Mouse (Mus musculus): ENCODE measurements around the gene Exoc4.

The Exoc4 gene

GRCm38 (mm10) chr6:33930087-33930945, 681.4 kb downstream of the Exoc4 start:
- no peak for DNase-seq (ENCODE audit: low read depth, low spot score)

DNA sequence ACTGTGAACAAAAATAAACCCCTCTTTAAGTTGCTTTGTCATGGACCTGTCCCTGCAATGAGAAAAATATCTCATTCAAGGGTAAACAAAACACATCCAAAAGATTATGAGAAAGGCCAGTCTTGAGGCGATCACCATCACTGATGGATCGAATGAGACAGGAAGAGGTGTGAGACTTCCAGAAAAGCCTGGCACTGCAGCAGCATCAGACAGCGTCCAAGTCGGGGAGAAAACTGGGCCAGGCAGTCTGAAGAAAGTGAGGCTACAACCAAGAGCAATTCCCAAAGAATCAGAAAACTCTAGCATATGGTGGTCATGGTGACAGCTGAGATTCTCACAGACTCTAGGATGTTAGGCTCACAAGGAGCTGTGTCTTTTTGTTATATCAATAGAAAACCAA, 689.0 kb downstream of the Exoc4 start:
- DNase-seq (ENCODE audit: low read depth, low spot score) = no peak

DNA sequence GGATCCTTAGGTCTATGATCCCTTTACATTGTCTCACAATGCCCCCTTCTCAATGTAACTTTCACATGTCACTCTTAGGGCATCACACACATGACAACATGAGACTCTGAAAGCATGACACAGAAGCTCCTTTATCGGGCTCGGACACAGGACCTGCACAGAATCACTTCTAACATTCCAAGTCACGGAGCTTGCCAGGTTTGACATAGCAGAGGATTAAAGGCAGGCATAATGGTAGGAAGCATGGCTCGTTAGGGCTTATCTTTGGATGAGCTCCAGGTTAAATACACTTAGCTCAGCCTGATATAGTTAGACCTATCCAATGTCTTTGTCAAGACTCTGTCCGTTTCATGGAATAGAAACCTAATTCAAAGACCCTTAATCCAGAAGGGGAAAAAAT, 690.3 kb downstream of the Exoc4 start:
- DNase-seq (ENCODE audit: low read depth, low spot score) = no peak

- DNase-seq (ENCODE audit: low read depth, low spot score) = no peak
Observed at GRCm38 (mm10) chr6:33946911-33947489, 698.1 kb downstream of the Exoc4 start.

DNA sequence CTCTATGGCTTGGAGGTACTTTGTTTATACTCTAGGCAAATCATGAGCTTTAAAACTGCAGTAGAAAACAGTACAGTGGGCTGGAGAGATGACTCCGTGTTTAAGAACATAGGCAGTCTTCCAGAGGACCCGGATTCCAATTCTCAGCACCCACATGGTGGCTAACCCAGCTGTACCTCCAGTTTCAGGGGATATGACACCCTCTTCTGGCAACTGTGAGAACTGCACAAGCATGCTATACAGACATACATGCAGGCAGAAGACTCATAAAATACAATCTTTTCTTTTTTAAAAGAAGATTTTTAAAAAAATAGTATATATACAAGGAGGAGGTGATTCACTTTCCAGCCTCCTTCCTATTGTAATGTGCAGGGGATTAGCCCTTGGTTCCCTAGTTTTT, 701.2 kb downstream of the Exoc4 start:
- no peak for DNase-seq (ENCODE audit: low read depth, low spot score)

DNA sequence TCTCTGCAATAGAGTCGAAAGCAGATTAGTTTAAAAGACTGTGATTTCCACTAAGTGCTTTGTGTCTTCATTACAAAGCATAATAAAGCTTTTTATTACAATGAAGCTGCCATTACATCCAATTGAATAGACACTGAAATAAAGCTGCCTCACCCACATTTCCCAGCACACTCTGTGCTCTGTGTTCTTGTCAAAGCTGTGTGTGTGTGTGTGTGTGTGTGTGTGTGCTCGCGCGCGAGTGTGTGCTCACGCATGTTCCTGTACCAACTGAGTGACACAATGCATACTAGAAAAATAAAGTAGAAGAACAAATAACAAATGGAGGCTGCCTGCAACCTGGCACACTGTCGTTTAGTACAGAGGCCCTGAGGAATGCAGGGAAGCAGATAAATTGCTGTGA, 706.6 kb downstream of the Exoc4 start:
- DNase-seq (ENCODE audit: low read depth, low spot score) = no peak

DNA sequence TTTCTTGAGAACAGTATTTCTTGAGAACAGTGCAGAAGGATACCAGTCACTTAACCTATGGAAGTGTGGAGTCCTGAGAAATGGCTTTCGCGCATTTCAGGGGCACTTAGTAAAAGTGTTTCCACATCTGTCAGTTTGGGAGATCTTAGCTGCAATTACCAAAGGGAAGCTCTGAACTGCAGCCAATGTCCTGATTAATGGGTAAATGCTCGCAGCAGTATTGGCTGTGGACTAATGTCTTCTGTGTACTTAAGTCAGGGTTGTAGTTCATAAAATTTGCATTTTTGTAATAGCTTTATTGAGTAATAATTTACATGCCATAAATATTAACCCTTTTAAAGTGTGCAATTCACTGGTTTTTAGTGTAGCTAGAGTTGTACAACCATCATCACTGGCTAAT, 709.4 kb downstream of the Exoc4 start:
- DNase-seq (ENCODE audit: low read depth, low spot score) = no peak

DNA sequence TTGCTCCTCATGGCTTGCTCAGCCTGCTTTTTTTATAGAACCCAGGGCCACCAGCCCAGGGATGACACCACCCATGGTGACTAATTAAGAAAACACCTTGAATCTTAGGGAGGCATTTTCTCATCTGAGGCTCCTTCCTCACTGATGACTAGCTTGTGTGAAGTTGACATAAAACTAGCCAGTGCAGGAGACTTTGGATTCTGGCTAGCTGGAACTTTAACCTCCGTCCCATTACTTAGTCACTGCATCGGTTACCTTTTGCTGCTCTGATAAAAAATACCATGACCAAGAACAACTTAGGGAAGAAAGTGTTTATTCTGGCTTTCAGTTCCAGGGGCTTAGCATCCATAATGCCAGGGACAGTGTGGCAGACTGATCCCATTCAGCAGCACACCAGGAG, 711.9 kb downstream of the Exoc4 start:
- no peak for DNase-seq (ENCODE audit: low read depth, low spot score)

- no peak for DNase-seq (ENCODE audit: low read depth, low spot score)
Observed at GRCm38 (mm10) chr6:33963092-33963491, 714.2 kb downstream of the Exoc4 start.

- no peak for DNase-seq (ENCODE audit: low read depth, low spot score)
Observed at GRCm38 (mm10) chr6:33965571-33965970, 716.7 kb downstream of the Exoc4 start.

DNA sequence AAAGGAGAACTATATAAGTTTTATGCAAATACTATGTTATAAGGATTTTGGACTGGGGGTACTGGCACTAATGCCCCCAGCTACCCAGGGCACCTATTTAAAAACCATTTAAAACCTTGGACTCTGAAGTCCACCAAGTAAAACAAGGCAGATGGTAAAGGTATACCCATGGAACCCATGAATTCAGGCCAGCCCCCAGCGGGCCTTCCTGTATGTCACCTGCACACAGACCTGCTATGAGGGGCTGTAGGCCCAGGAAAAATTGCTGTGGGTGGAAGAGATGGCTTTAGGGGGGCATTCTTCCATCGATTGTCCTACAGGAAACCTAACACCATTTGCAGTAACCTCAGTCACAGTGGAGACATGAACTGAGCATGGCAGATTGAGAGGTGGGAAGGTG, 719.9 kb downstream of the Exoc4 start:
- no peak for DNase-seq (ENCODE audit: low read depth, low spot score)

DNA sequence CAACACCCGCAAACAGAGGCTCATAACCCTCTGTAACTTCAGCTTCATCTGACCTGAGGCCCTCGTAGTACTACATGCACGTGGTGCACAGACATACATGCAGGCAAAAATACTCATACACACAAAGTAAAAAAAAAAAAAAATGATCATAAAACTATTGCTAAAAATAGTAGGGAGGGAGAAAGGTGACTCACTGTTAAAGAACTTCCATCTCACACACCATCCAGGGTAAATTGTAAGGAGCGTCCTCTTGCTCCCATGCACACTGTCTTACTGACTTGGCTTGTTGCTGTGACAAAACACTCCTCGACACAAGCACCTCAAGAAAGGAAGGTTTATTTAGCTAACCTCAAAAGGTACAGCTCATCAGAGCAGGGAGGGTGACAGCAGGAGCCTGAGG, 723.9 kb downstream of the Exoc4 start:
- no peak for DNase-seq (ENCODE audit: low read depth, low spot score)

- no peak for DNase-seq (ENCODE audit: low read depth, low spot score)
Observed at GRCm38 (mm10) chr6:33976576-33976975, 727.7 kb downstream of the Exoc4 start.

GRCm38 (mm10) chr6:33977448-33977847, 728.6 kb downstream of the Exoc4 start:
- no peak for DNase-seq (ENCODE audit: low read depth, low spot score)

DNA sequence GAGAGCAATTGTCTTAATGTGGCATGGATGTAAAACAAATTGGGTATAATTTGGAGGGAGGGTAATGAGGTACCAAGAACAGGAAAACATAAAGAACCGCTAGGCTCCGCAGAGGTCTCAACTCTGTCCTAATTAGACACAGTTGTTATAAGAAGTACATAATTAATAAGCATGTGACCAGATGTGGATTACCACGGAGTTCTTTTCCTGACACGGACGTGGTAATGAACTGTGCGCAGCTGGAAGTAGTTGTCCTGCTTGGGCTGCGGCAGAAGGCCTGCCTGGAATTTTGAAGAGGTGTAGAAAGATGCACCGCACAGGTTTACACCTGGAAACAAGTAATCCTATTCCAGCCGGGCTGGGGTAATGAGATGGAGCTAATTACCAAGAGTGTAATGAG, 729.0 kb downstream of the Exoc4 start:
- DNase-seq (ENCODE audit: low read depth, low spot score) = no peak

DNA sequence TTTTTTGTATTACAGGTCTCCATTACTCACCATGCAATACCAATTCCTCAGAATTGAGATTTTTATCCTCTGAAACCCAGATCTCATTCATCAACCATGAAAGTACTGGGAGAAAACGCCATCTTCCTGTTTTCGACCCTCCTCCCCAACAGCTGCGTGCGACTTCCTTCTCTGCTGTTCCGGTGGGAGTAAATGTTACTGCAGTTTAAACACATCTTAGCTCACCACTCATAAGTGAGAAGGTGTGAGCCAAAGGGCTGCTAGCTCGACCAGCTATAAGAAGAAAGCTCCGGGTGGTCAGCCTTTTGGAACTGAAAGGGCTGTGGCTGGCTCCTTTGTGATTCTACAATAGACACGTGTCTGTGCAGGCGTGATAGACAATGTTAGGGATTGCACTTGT, 733.8 kb downstream of the Exoc4 start:
- no peak for DNase-seq (ENCODE audit: low read depth, low spot score)

DNA sequence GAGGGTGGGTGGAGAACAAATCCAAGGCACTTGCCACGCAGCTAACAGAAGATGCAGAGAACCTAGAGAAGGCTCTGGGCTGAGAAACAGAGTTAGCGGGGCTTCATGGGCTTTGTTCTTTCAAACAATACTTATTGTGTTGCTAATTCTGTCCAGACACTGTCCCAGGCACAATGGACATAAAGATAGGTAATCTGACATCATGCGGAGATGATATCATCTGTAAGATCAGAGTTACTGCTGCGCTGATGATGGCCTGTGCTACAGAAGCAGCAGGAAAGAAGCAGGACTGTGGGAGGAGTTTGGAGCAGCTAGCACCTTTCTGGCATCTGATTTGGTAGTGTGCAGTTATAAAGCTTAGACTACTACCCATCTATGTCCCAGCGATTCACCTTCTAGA, 738.2 kb downstream of the Exoc4 start:
- DNase-seq (ENCODE audit: low read depth, low spot score) = no peak

- no peak for DNase-seq (ENCODE audit: low read depth, low spot score)
Observed at GRCm38 (mm10) chr6:33992213-33993034, 743.5 kb downstream of the Exoc4 start.

GRCm38 (mm10) chr6:33993842-33994241, 745.0 kb downstream of the Exoc4 start:
- no peak for DNase-seq (ENCODE audit: low read depth, low spot score)

DNA sequence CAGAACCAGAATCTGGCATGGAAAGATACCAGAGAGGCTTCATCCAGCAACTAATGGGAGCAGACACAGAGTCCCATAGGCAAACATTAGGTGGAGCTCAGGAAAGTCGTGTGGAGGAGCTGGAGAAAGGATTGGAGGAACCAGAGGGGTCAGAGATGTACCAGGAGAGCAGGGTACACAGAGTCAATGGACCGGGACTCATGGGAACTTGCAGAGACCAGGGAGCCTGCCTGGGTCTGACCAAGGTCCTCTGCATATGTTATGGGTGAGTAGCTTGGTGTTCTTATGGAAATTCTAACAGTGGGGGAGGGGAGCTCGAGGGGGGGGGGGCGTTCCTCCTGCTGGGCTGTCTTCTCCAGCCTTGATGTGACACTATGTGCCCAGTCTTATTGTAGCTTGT, 749.7 kb downstream of the Exoc4 start:
- DNase-seq (ENCODE audit: low read depth, low spot score) = no peak

- DNase-seq (ENCODE audit: low read depth, low spot score) = no peak
Observed at GRCm38 (mm10) chr6:33999530-33999929, 750.6 kb downstream of the Exoc4 start.

GRCm38 (mm10) chr6:34000644-34001043, 751.8 kb downstream of the Exoc4 start:
- DNase-seq (ENCODE audit: low read depth, low spot score) = no peak

DNA sequence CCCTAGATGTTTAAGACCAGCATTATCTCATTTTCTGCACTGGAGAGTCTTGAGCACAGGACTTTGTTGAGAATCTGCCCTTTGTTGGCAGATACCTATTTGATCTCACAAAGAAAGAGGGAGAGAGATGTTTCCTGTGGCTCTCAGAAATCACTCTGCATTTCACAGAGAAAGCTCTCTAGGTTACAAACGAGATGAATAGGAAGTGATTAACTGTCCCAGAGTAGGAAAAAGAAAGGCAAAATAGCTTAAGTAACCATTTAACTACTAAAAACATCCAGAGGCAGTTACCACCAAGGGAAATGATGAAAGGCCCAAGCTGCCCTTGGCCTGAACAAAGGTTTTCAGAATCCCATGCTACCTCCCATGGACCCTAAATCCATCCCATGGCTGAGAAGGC, 754.1 kb downstream of the Exoc4 start:
- no peak for DNase-seq (ENCODE audit: low read depth, low spot score)
